Mouse (Mus musculus) Muller cell, postnatal 12 days (primary cell): ENCODE measurements at regions not wholly inside any gene's neighbourhood (a gene's known extent, or its start where the extent isn't known, plus 50 kb on each side); places are given as distances from the start of the nearest gene placed in this dataset.

ENCODE experiments used
- DNase-seq: peaks from one replicate; pipeline ENCODE4 v3.0.0-alpha.2; 2015; ENCODE audit errors: inconsistent ontology term

- peak; percentile 3 for DNase-seq
Measured at GRCm38 (mm10) chrX:65241861-65242525, 194.5 kb downstream of the Ctag2 start.

- DNase-seq = no peak
Measured at GRCm38 (mm10) chrX:65252746-65253145, 205.3 kb downstream of the Ctag2 start.
